Mouse (Mus musculus) lung, postnatal 14 days (tissue): Measurements from ENCODE around the gene Ankrd39.
A peak's percentile ranks its signal among the peaks of the same experiment; 100 is the strongest.

Experiments used
- DNase-seq: peaks from one replicate; pipeline ENCODE4 v3.0.0; 2021

Gene Ankrd39

GRCm38 (mm10) chr1:36572140-36572700 lies 25.0 kb upstream of the Ankrd39 start:
- no peak for DNase-seq

- DNase-seq = peak; percentile 65
Observed at GRCm38 (mm10) chr1:36571627-36572026, 24.4 kb upstream of the Ankrd39 start.

- no peak for DNase-seq
Observed at GRCm38 (mm10) chr1:36570320-36570719, 23.1 kb upstream of the Ankrd39 start.

- no peak for DNase-seq
Observed at GRCm38 (mm10) chr1:36569694-36570276, 22.5 kb upstream of the Ankrd39 start.

GRCm38 (mm10) chr1:36568776-36569175 lies 21.5 kb upstream of the Ankrd39 start:
- no peak for DNase-seq

- DNase-seq = no peak
Observed at GRCm38 (mm10) chr1:36567818-36568603, 20.8 kb upstream of the Ankrd39 start.

- DNase-seq = no peak
Observed at GRCm38 (mm10) chr1:36566425-36566824, 19.2 kb upstream of the Ankrd39 start.

- no peak for DNase-seq
Observed at GRCm38 (mm10) chr1:36564101-36564500, 16.9 kb upstream of the Ankrd39 start.

GRCm38 (mm10) chr1:36563632-36564031 lies 16.4 kb upstream of the Ankrd39 start:
- DNase-seq = no peak

- no peak for DNase-seq
Observed at GRCm38 (mm10) chr1:36563197-36563596, 16.0 kb upstream of the Ankrd39 start.

- DNase-seq = no peak
Observed at GRCm38 (mm10) chr1:36562388-36562787, 15.1 kb upstream of the Ankrd39 start.

GRCm38 (mm10) chr1:36560903-36561302 lies 13.7 kb upstream of the Ankrd39 start:
- no peak for DNase-seq

GRCm38 (mm10) chr1:36559888-36560287 lies 12.6 kb upstream of the Ankrd39 start:
- DNase-seq = no peak

- no peak for DNase-seq
Observed at GRCm38 (mm10) chr1:36559256-36559655, 12.0 kb upstream of the Ankrd39 start.

- DNase-seq = peak; percentile 77
Observed at GRCm38 (mm10) chr1:36558031-36558993, 11.1 kb upstream of the Ankrd39 start, which contains the start of gene Sema4c. TSS of gene Sema4c (minus strand) at chr1:36558349.

GRCm38 (mm10) chr1:36557457-36558011 lies 10.3 kb upstream of the Ankrd39 start:
- DNase-seq = peak; percentile 91

- peak; percentile 97 for DNase-seq
Observed at GRCm38 (mm10) chr1:36556553-36557456, 9.6 kb upstream of the Ankrd39 start.

GRCm38 (mm10) chr1:36555798-36556395 lies 8.7 kb upstream of the Ankrd39 start:
- DNase-seq = no peak

GRCm38 (mm10) chr1:36554633-36555399 lies 7.6 kb upstream of the Ankrd39 start:
- DNase-seq = no peak

- DNase-seq = no peak
Observed at GRCm38 (mm10) chr1:36552506-36552905, 5.3 kb upstream of the Ankrd39 start.
